Mouse (Mus musculus): ENCODE results near the gene Kpna1.
"Not testable (repeated sequence)": the region's sequence is repeated elsewhere in the genome, so short reads cannot be mapped to it uniquely, and the experiment has no call there.

Kpna1 gene

DNA sequence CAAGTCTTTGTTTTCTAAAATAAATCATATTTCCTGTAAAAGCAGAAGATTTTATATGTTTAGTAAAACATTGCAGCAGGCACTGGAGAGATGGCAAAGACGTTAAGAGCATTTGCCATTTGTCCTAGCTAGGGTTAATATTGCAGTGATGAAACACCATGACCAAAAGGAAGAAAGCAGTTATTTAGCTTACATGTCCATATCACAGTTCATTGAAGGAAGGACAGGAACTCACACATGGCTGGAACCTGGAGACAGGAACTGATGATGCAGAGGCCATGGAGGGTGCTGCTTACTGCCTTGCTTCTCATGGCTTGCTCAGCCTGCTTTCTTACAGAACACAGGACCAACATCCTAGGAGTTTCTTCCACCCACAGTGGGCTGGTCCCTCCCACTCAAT is 13.8 kb downstream of the Kpna1 start:
- no peak for DNase-seq (ENCODE audit: low read depth, low spot score)

DNA sequence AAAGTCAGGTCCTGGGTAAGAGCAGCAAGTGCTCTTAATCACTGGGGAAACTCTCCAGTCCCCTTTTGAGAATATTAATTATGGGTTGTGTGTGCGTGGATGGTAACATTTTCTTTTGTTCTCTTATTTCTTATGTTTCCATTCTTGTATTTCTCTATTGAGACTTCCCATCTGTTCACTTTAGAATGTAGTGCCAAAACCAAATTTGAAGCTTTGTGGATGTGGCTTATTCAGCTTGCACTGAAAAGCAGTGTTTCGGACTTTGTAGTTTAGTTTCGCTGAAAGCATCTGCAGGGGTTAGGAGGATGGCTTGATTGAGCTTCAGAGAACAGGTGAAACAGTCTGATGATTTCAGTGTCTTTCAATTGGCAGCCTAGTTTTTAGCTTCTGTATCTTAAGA is 14.8 kb downstream of the Kpna1 start:
- no peak for DNase-seq (ENCODE audit: low read depth, low spot score)

DNA sequence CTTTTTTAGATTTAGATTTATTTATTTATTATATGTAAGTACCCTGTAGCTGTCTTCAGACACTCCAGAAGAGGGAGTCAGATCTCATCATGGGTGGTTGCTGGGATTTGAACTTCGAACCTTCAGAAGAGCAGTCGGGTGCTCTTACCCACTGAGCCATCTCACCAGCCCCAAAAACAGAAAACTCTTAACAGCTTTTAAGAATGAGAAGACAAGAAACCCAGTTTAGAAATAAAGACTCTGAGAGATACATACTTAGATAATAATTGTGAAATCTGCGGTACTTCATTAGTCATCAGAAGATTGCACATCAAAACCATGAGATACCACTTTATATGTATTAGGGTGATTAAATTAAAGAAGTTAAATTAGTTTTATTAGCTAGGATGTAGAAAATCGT is 20.3 kb downstream of the Kpna1 start:
- DNase-seq (ENCODE audit: low read depth, low spot score) = not testable (repeated sequence)

- no peak for DNase-seq (ENCODE audit: low read depth, low spot score)
These were observed 29.8 kb downstream of the Kpna1 start for GRCm38 (mm10) chr16:36008396-36008795.

DNA sequence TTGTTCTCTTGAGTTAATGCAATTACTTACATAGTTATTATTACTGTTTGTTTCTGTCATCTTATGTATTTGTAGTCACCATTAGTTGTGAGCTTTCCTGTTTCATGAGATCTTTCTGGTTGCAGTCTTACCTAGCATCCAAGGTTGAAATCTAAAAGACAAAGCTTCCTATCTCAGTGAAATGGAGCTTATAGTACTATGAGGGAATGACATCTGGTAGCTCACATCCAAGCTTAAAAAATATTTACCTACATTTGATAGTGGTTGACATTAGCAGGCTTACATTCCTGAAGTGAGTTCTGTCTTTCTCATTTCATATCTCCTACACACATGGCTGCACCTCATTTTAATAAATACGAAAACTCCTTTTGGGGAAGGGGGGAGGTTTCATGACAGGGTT is 37.8 kb downstream of the Kpna1 start:
- DNase-seq (ENCODE audit: low read depth, low spot score) = no peak

GRCm38 (mm10) chr16:36028120-36028519 is 49.6 kb downstream of the Kpna1 start:
- not testable (repeated sequence) for DNase-seq (ENCODE audit: low read depth, low spot score)

- DNase-seq (ENCODE audit: low read depth, low spot score) = peak; percentile 98
These were observed 62.4 kb downstream of the Kpna1 start, which contains the start of gene Wdr5b for GRCm38 (mm10) chr16:36040640-36041624. Gene Wdr5b, plus strand, starts transcription at chr16:36041190.

DNA sequence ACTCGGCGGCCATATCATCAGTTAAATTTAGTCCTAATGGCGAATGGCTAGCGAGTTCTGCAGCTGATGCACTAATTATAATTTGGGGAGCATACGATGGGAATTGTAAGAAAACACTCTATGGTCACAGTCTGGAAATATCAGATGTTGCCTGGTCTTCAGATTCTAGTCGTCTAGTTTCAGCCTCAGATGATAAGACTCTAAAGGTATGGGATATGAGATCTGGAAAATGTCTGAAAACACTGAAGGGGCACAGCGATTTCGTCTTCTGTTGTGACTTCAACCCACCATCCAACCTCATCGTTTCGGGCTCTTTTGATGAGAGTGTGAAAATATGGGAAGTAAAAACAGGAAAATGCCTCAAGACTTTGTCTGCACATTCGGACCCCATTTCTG is 63.1 kb downstream of the Kpna1 start:
- no peak for DNase-seq (ENCODE audit: low read depth, low spot score)

DNA sequence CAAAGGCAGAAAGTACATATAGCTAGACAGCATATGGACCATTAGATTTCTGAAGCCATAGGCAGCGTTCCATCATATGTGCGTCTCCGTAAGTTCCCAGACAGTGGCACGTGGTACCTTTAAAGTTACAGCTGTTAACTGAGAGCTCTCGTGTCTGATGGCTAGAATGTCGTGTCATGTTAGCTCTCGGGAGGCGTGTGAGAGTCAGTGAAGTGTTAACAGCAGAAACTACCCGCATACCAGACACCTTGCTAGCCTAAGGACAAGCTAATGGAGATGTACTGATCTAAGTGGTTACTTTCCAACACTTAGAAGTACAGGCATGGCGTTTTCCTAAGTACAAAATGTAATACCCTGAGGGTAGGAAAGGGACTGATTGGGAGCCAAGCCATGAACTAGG is 64.5 kb downstream of the Kpna1 start:
- DNase-seq (ENCODE audit: low read depth, low spot score) = no peak

- DNase-seq (ENCODE audit: low read depth, low spot score) = no peak
These were observed 65.4 kb downstream of the Kpna1 start for GRCm38 (mm10) chr16:36043964-36044363.

- no peak for DNase-seq (ENCODE audit: low read depth, low spot score)
These were observed 69.0 kb downstream of the Kpna1 start for GRCm38 (mm10) chr16:36047538-36047937.

DNA sequence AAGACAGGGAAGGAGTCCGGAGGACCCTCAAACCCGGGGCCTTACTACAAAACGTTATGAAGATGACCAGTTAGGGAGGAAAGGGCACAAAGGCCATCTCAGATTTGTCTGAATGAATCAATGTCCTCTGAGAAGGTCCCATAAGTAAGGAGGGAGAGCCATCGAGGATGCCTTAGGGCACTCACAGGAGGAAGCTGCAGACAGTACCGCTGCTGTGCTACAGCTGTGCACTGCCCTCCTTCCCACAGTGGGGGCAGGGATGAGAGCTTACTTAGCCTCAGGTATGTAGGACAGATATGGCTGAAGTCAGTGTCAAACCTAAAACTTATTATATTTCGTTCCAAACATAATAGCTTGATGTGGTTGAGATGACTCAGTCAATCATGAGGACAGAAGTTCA is 72.9 kb downstream of the Kpna1 start:
- no peak for DNase-seq (ENCODE audit: low read depth, low spot score)

DNA sequence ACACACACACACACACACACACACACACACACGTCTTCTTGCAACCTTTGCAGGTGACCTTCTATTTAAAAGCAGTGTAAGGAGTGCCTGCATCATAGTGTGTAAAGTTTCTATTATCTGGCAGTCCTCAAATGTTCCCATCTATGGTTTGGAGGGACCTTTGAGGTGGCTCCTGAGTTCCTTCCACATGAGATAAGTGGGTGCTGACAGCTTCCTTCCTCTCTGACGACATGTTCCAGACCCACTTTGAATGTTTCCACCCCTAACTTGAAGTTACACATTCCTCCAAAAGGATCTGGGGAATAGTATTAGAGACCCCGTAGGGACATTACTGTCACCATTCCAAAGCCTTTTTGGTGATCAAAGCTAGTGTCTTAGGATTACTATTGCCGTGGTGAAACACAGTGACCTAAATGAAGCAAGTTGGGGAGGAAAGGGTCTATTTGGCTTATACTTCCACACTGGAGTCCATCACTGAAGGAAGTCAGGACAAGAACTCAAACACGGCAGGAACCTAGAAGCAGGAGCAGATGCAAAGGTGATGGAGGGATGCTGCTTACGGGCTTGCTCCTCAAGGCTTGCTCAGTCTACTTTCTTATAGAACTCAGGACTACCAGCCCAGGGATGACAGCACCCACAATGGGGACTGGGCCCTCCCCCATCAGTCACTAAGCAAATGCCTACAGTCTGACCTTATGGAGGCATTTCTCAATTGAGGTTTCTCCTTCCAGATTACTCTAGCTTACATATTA is 75.2 kb downstream of the Kpna1 start:
- no peak for DNase-seq (ENCODE audit: low read depth, low spot score)

DNA sequence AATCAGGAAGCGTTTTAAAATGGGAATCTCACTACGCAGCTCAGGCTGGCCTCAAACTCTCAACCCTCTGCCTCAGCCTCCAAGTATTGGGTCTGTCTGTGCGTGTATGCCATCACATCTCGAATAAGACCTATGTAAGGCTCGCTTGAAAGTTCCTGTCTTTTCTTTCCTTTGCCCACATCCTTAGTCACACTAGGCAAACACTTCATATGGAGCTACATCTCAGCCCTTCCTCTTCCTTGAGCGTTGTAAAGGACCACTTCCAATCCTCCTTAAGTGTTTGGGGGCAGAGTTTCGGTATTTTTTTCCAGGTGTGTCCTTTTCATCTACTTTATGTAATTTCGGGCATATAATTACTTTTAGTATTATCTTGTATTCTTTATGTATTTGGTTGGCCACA is 76.4 kb downstream of the Kpna1 start:
- DNase-seq (ENCODE audit: low read depth, low spot score) = no peak

- no peak for DNase-seq (ENCODE audit: low read depth, low spot score)
These were observed 77.9 kb downstream of the Kpna1 start for GRCm38 (mm10) chr16:36056416-36056815.

GRCm38 (mm10) chr16:36057933-36058475 is 79.5 kb downstream of the Kpna1 start:
- DNase-seq (ENCODE audit: low read depth, low spot score) = no peak

DNA sequence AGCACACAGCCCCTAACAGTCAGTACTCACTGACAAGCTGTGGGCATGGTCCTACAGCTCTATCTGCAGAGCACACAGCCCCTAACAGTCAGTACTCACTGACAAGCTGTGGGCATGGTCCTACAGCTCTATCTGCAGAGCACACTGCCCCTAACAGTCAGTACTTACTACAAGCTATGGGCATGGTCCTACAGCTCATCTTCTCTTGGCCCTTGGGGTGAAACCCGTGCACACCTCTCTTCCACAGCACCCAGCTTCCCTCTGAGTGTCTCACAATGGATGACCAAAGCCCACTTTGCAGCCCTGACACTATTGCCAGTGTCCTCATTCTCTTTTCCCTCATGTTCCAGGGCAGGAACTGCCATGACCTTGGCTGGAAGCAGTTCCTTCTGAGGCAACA is 84.0 kb downstream of the Kpna1 start:
- not testable (repeated sequence) for DNase-seq (ENCODE audit: low read depth, low spot score)

DNA sequence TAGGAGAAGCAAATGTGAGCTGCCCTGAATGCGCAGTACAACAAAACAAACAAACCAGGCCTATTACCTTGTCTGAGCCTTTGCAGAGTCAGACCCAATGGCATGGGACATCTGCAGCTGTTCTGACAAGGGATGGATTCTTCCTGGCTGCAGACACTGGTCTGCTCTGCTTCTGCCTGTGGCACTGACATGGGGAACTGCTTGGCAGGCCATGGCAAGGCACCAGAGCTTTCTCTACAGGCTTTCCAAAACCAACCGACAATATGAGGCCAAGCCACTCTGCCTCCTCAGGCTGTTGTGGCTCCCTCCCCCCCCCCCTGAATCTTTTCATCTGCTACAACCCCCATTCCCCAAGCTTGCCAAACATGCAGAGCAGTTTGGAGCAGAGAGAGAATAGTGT is 84.8 kb downstream of the Kpna1 start:
- no peak for DNase-seq (ENCODE audit: low read depth, low spot score)

- no peak for DNase-seq (ENCODE audit: low read depth, low spot score)
These were observed 86.4 kb downstream of the Kpna1 start for GRCm38 (mm10) chr16:36064904-36065303.

- DNase-seq (ENCODE audit: low read depth, low spot score) = no peak
These were observed 89.1 kb downstream of the Kpna1 start for GRCm38 (mm10) chr16:36067694-36068093.

DNA sequence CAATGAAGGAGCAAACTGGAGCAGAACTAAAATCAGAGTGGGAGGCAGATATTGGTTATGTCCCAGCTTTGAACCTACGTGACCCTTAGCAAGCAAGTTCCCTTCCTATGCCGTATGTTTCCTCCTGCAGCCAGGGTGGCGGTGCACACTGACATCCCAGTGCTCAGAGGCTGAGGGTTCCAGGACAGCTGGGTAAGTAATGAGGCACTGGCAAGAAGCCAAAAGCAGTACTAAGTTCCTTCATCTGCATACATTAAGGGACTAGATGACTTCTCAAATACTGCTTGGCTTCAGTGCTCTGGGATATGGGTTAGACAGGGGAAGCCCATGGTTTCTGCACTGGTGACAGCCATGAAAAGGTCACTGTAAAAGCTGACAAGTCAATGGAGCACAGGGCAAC is 89.8 kb downstream of the Kpna1 start:
- no peak for DNase-seq (ENCODE audit: low read depth, low spot score)

DNA sequence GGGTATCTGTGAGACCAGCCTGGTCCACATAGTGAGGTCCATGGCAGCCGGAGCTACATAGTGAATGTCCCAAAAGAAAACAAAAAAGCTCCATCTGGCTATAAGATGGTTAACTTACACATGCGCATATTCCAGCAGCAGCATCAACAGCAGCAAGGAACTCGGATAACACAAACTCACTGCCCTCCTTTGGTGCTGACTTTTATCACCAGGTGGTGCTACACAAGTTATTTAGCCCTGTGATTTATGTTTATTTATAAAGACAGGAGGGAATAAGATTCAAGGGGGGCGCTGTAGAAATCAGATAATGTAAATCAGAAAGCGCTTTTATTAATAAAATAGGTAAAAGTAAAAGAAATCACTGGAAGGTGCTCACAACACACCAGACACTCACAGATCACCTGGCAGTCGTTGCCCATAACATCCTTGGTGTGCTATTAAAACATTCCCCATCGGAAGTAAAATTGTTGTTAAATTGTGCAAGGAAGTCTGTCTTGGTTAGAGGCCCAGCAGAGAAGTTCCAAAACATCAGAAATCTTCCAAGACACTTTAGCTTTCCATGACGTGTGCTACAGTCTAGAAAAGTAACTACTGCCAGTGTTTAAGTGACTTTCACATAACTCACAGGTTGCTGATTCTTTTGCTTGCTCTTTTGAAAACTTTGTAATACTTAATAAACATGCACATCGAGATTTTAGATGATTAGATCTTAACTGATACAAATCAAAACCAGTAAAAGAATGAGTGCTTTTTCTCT is 91.4 kb downstream of the Kpna1 start:
- DNase-seq (ENCODE audit: low read depth, low spot score) = peak; percentile 46

Data from CD4-positive helper T cell, adult 2 months (primary cell).